16 mouse cellular contexts compared by ENCODE assay signal in genomic region chr4:153547871-153548270, GRCm38 (mm10).
DNase-seq lines count a peak whose midpoint lies in the region; ATAC-seq lines count a peak whose summit lies in the region.
"Had no signal": no experiment of that assay in that cellular context is flagged by ENCODE, and none has a peak within 500 bp of the region (broad histone marks: within the 10 kb centered on the region; RNA-seq: fewer than 3 reads in every experiment).

No protein-coding gene starts in this region.

- no peak overlapping the region for H3K9ac ChIP-seq in hindbrain, embryonic 12.5 days
- H3K9ac ChIP-seq: limb, embryonic 15.5 days had no signal

- peaks cover 60% of the 10 kb centered on the region for H3K4me1 ChIP-seq in hindbrain, embryonic 10.5 days (replicated peaks)
- H3K4me1 ChIP-seq in hindbrain, embryonic 12.5 days: peaks cover 29% of the 10 kb centered on the region
- H3K4me1 ChIP-seq: megakaryocyte, embryonic 14.5 days had no signal

- no peak overlapping the region for H3K4me2 ChIP-seq in hindbrain, embryonic 12.5 days (replicated peaks)
- H3K4me2 ChIP-seq: limb, embryonic 15.5 days had no signal

- H3K27me3 ChIP-seq in hindbrain, embryonic 10.5 days (ENCODE audit: insufficient read depth, poor library complexity, severe bottlenecking): peaks cover 10% of the 10 kb centered on the region; the same call in 1 of the 2 replicates
- H3K27me3 ChIP-seq in hindbrain, embryonic 12.5 days: no peaks in the 10 kb centered on the region
- H3K27me3 ChIP-seq: megakaryocyte, embryonic 14.5 days had no signal

- H3K4me3 ChIP-seq in hindbrain, embryonic 10.5 days: no peak overlapping the region
- no peak overlapping the region for H3K4me3 ChIP-seq in hindbrain, embryonic 12.5 days
- H3K4me3 ChIP-seq: heart, adult 2 months; limb, embryonic 15.5 days; megakaryocyte, embryonic 14.5 days had no signal

- H3K9me3 ChIP-seq in hindbrain, embryonic 10.5 days: no peaks in the 10 kb centered on the region
- 0 out of 2 replicates have a peak, but pooled peaks cover 3% of the 10 kb centered on the region for H3K9me3 ChIP-seq in hindbrain, embryonic 12.5 days (replicated peaks)
- H3K9me3 ChIP-seq: limb, embryonic 15.5 days had no signal

- ATAC-seq in hindbrain, embryonic 12.5 days (ENCODE audit: low FRiP score): no peak

- no peak for DNase-seq in hindbrain, embryonic 10.5 days (ENCODE audit: low spot score)
- peak; percentile 45 for DNase-seq in layer of hippocampus, adult 11-12 months (ENCODE audit: low spot score)
- DNase-seq in left cerebral cortex, postnatal 14 days (ENCODE audit: low spot score in 2 of 2): peak; percentile 63 to 80
- peak; percentile 14 to 52 for DNase-seq in right cerebral cortex, postnatal 36 days (ENCODE audit: low spot score in 2 of 2)
- no peak for DNase-seq in cerebellum, postnatal 25 days
- DNase-seq in cerebellum, adult 9-10 months: no peak
- no peak for DNase-seq in kidney, postnatal 4 days
- DNase-seq: heart, adult 2 months; heart, postnatal 14 days; kidney, postnatal 10 days; lung, adult 2 months; thymus, adult 2 months had no signal

- H3K36me3 ChIP-seq in hindbrain, embryonic 10.5 days: no peaks in the 10 kb centered on the region
- H3K36me3 ChIP-seq in hindbrain, embryonic 12.5 days: no peaks in the 10 kb centered on the region
- H3K36me3 ChIP-seq: G1E; limb, embryonic 15.5 days had no signal

- intact Hi-C loops in left cerebral cortex, postnatal 14 days (cut with DNase I): no loop called here

- H3K27ac ChIP-seq in hindbrain, embryonic 10.5 days: peak overlapping the region; percentile 13; the same call in 1 of the 2 replicates
- H3K27ac ChIP-seq in hindbrain, embryonic 12.5 days: no peak overlapping the region
- H3K27ac ChIP-seq: heart, adult 2 months; limb, embryonic 15.5 days had no signal

- 57% methylated on average over 13 of the region's 13 CpGs for WGBS in hindbrain, embryonic 10.5 days
- WGBS in hindbrain, embryonic 12.5 days: 55% methylated on average over 13 of the region's 13 CpGs

Comparison
In these comparisons a context has a peak if more than half of its experiments do, and no peak if none do; other contexts are left out.
1. DNase-seq: peak in layer of hippocampus, adult 11-12 months (single experiment), left cerebral cortex, postnatal 14 days (2 of 2) and right cerebral cortex, postnatal 36 days (2 of 2); none in hindbrain, embryonic 10.5 days (single experiment), cerebellum, postnatal 25 days (0 of 2), cerebellum, adult 9-10 months (single experiment) and kidney, postnatal 4 days (0 of 2).